Mouse (Mus musculus) c-Kit-positive CD71-positive TER-119-negative erythroid progenitor cells, embryonic 14.5 days (primary cell): ENCODE measurements around the gene Mrpl33.

ENCODE experiments used
- DNase-seq: peaks from one replicate; pipeline ENCODE4 v3.0.0-alpha.2; 2013; ENCODE audit warnings: low read depth

Gene Mrpl33

GRCm38 (mm10) chr5:31698931-31699330 is 102.2 kb downstream of the Mrpl33 start:
- no peak for DNase-seq

GRCm38 (mm10) chr5:31699397-31699796 is 102.7 kb downstream of the Mrpl33 start:
- no peak for DNase-seq

DNA sequence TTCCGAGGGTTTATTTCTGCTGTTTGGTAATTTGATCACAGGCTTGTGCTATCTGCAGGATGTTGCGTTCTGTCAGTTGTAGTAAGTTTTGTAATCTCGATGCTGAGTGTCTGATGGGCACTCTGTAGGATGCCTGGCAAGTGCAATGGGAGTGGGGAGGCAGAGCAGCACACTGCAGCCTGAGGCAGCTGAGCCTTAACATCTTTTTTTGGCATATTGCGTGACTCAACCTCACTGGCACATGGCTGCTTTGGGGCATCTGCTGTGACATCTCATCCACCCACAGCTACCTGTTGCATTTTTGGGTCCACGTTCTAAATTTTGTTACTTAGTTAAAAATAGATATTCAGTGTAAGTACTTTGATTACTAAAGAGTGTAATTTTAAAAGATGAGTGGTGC is 108.2 kb downstream of the Mrpl33 start:
- no peak for DNase-seq

GRCm38 (mm10) chr5:31706826-31707225 is 110.1 kb downstream of the Mrpl33 start:
- no peak for DNase-seq

- DNase-seq = no peak
These were observed 112.7 kb downstream of the Mrpl33 start for GRCm38 (mm10) chr5:31709389-31709788.

GRCm38 (mm10) chr5:31713280-31713711 is 116.6 kb downstream of the Mrpl33 start:
- DNase-seq = no peak

DNA sequence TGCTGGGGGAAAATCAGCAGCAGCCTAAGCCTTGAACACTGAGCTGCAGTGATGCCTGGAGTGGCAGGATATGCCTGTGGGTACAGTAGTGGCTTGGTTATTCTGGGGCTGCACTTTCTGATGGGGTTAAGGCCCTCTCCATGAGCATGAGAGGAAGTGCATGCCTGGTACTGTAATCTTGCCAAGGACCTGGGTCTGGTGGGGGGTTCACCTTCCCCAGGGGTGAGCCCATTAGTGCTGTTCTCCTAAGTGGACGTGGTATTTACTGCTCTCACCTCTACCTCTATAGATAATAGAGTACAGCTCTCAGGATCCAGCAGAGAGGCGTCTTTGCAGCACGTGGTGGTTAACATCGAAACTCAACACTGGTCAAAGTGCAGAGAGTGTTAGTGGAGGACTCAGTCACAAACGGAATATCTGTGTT is 117.1 kb downstream of the Mrpl33 start:
- no peak for DNase-seq
